Mouse (Mus musculus): ENCODE results near the gene Hspb1. TPM values are rescaled to one million over a fixed set of nuclear protein-coding genes. Genes with fewer than 3 reads are reported as not detected.

Hspb1 gene
- total and polyA plus RNA-seq, 3 experiments, result not detected

GRCm38 (mm10) chr5:135877180-135877579, 10.5 kb upstream of the Hspb1 start:
- TF ChIP-seq CTCF (IDR thresholded peaks at IDR 0.05; ENCODE audit: low read depth, low read length) (peak; percentile 27; the same call in 1 of the 2 replicates), POLR2AphosphoS5 (IDR thresholded peaks at IDR 0.05; ENCODE audit: insufficient replicate concordance, low read depth, low read length) (no peak)
- no peak for DNase-seq (ENCODE audit: low spot score)
- Histone ChIP-seq H3K27me3 (ENCODE audit: insufficient read depth, low read length) (peaks cover 13% of the 10 kb centered on the region), H3K4me3 (ENCODE audit: low read depth, low read length) (no peak overlapping the region), H3K4me1 (ENCODE audit: insufficient read depth, low read depth, low read length) (peaks cover 6% of the 10 kb centered on the region), H3K36me3 (replicated peaks) (no peaks in the 10 kb centered on the region), H3K9me3 (replicated peaks) (no peaks in the 10 kb centered on the region)
- ATAC-seq (ENCODE audit: extremely low read depth, insufficient number of reproducible peaks, low FRiP score, poor library complexity, severe bottlenecking), result no peak

DNA sequence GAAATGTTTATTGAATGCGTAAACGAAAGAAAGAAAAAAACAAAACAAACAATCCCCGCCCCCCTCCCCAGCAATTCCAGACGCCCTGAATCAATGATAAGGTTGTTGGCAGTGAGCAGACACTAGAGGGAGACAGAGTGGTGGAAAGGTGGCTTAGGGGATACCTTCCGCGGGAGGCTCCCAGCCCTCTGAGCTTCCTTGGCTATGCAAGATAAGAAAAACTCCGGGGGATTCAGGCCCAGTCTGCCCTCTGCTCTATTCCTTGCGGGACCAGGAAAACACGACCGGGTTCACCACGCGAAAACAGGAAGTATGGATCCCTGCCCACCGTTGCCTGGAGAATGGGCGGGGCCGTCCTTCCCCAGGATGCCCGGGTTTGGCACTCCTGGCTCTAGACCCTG, 9.9 kb upstream of the Hspb1 start:
- peaks cover 6% of the 10 kb centered on the region for H3K4me1 ChIP-seq (ENCODE audit: insufficient read depth, low read depth, low read length)
- peak; percentile 38 for DNase-seq (ENCODE audit: low spot score)
- peak overlapping the region; percentile 54; the same call in 1 of the 2 replicates for H3K4me3 ChIP-seq (ENCODE audit: low read depth, low read length)
- ATAC-seq (ENCODE audit: extremely low read depth, insufficient number of reproducible peaks, low FRiP score, poor library complexity, severe bottlenecking), result no peak
- TF ChIP-seq POLR2AphosphoS5 (IDR thresholded peaks at IDR 0.05; ENCODE audit: insufficient replicate concordance, low read depth, low read length), result no peak
- TF ChIP-seq GATA1 (IDR thresholded peaks at IDR 0.05; ENCODE audit: borderline replicate concordance, low read length), result no peak
- no peak for TF ChIP-seq GATA2 (IDR thresholded peaks at IDR 0.05; ENCODE audit: borderline replicate concordance, low read depth, low read length)
- TF ChIP-seq CTCF (IDR thresholded peaks at IDR 0.05; ENCODE audit: low read depth, low read length), result no peak
- TF ChIP-seq TAL1 (conservative IDR thresholded peaks at IDR 0.05; ENCODE audit: low read depth, low read length), result no peak
- H3K36me3 ChIP-seq (replicated peaks), result no peaks in the 10 kb centered on the region
- H3K27me3 ChIP-seq (ENCODE audit: insufficient read depth, low read length), result peaks cover 14% of the 10 kb centered on the region
- H3K9me3 ChIP-seq (replicated peaks), result no peaks in the 10 kb centered on the region

DNA sequence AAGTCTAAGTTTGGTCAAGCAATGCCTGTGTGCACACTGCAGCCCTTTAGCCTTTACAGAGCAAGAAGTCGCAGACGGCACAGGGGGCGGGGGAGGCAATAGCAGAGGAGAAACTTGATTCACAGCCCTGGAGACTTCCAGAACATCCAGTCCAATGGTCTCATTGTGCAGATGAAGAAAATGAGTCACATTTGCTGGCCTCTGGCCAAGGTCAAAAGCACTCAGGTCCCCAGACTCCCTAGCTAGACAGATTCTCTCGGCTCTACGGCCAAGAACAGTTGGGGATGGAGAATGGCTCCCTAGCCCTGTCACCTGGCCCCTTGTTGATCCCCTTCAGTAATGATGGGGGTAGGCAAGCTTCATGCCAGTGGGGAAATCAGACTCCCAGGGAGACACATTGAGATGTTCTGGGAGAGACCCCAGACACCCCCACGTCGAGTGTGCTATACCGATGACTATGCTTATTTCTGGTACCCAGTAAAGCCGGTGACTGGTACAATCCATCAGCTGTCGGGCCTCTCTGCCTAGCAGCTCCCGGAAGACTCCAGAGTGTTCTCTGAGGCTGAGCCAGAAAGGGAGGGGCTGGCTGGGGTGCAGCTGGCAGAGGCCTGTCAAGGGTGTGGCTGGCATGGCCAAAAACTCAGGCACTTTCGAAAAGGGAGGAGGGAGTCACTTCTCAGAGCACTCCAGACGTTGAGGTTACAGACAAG, 8.1 kb upstream of the Hspb1 start:
- Histone ChIP-seq H3K4me1 (ENCODE audit: insufficient read depth, low read depth, low read length) (peaks cover 6% of the 10 kb centered on the region), H3K36me3 (replicated peaks) (no peaks in the 10 kb centered on the region), H3K4me3 (ENCODE audit: low read depth, low read length) (no peak overlapping the region), H3K27me3 (ENCODE audit: insufficient read depth, low read length) (peaks cover 15% of the 10 kb centered on the region), H3K9me3 (replicated peaks) (no peaks in the 10 kb centered on the region)
- DNase-seq (ENCODE audit: low spot score), result no peak
- TF ChIP-seq GATA1 (IDR thresholded peaks at IDR 0.05; ENCODE audit: borderline replicate concordance, low read length) (no peak), POLR2AphosphoS5 (IDR thresholded peaks at IDR 0.05; ENCODE audit: insufficient replicate concordance, low read depth, low read length) (no peak), GATA2 (IDR thresholded peaks at IDR 0.05; ENCODE audit: borderline replicate concordance, low read depth, low read length) (no peak), CTCF (IDR thresholded peaks at IDR 0.05; ENCODE audit: low read depth, low read length) (no peak), TAL1 (conservative IDR thresholded peaks at IDR 0.05; ENCODE audit: low read depth, low read length) (no peak)
- no peak; the same call in 1 of the 2 replicates for ATAC-seq (ENCODE audit: extremely low read depth, insufficient number of reproducible peaks, low FRiP score, poor library complexity, severe bottlenecking)

- TF ChIP-seq TAL1 (conservative IDR thresholded peaks at IDR 0.05; ENCODE audit: low read depth, low read length) (no peak), CTCF (IDR thresholded peaks at IDR 0.05; ENCODE audit: low read depth, low read length) (no peak), GATA1 (IDR thresholded peaks at IDR 0.05; ENCODE audit: borderline replicate concordance, low read length) (no peak), POLR2AphosphoS5 (IDR thresholded peaks at IDR 0.05; ENCODE audit: insufficient replicate concordance, low read depth, low read length) (no peak), GATA2 (IDR thresholded peaks at IDR 0.05; ENCODE audit: borderline replicate concordance, low read depth, low read length) (no peak)
- Histone ChIP-seq H3K4me3 (ENCODE audit: low read depth, low read length) (no peak overlapping the region), H3K27me3 (ENCODE audit: insufficient read depth, low read length) (peaks cover 14% of the 10 kb centered on the region; the same call in 1 of the 2 replicates), H3K9me3 (replicated peaks) (no peaks in the 10 kb centered on the region; the same call in 1 of the 2 replicates), H3K36me3 (replicated peaks) (no peaks in the 10 kb centered on the region), H3K4me1 (ENCODE audit: insufficient read depth, low read depth, low read length) (no peaks in the 10 kb centered on the region; the same call in 1 of the 2 replicates)
- DNase-seq (ENCODE audit: low spot score), result no peak
- no peak for ATAC-seq (ENCODE audit: extremely low read depth, insufficient number of reproducible peaks, low FRiP score, poor library complexity, severe bottlenecking)
Measured at GRCm38 (mm10) chr5:135884641-135885040, 3.1 kb upstream of the Hspb1 start.

DNA sequence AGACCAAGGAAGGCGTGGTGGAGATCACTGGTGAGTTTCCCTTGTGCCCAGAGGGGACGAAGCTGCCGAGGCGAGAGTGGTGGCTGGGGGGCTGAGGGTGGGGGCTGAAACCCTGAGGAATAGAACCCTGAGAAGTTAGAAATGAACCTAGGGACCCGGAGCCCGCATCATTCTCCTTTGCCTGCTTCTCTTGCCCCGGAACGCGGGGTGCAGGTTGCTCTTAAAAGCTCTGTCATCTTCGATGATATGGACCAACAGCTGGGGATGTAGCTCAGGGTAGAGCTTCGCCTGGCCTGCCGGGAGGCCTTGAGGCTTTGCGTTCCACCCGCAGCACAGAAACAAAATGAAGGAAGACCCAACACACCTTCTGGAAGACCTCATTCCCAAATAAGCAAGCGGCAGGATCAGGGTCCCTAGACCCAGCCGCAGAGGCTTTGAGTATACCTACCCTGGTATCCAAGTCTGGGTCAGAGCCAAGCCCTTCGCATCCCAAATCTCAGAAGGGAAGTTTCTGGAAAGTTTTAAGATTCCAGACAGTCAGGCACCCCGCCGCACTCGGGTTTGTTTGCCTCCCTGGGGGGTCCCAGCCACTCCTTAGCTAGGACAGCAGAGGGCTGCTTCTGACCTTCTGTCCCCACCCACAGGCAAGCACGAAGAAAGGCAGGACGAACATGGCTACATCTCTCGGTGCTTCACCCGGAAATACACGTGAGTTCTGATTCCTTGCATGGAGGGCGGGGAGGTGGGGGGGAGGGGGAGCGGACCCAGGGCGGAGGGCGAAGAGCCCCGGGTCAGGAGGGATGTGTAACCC, 891 bp downstream of the Hspb1 start:
- DNase-seq (ENCODE audit: low spot score), result no peak

DNA sequence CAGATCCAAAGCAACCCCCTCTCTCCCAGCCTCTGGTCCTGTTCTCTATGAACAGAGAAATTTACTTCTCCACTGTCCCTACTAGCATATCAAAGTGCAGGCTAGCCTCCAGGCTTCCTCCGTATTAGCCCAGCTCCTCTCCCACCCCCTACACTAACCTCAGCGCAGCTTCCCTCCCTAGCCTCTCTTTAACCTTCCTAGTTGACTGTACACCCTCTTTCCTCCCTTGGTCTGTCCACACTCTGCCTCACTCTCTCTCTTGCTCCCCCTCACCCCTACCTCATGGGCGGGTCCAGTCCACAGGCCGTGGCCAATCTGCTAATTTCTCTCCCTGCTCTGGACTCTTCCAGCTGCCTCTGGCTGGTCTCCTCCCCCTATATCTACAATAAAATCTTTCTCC, 2.6 kb downstream of the Hspb1 start:
- ATAC-seq (ENCODE audit: extremely low read depth, insufficient number of reproducible peaks, low FRiP score, poor library complexity, severe bottlenecking) (no peak), DNase-seq (ENCODE audit: low spot score) (no peak)
- H3K9me3 ChIP-seq (replicated peaks), result no peaks in the 10 kb centered on the region; the same call in 1 of the 2 replicates
- H3K36me3 ChIP-seq (replicated peaks), result peaks cover 5% of the 10 kb centered on the region
- peaks cover 7% of the 10 kb centered on the region for H3K27me3 ChIP-seq (ENCODE audit: insufficient read depth, low read length)
- no peak overlapping the region for H3K4me3 ChIP-seq (ENCODE audit: low read depth, low read length)
- H3K4me1 ChIP-seq (ENCODE audit: insufficient read depth, low read depth, low read length), result peaks cover 3% of the 10 kb centered on the region; the same call in 1 of the 2 replicates
- no peak for TF ChIP-seq GATA2 (IDR thresholded peaks at IDR 0.05; ENCODE audit: borderline replicate concordance, low read depth, low read length)
- TF ChIP-seq CTCF (IDR thresholded peaks at IDR 0.05; ENCODE audit: low read depth, low read length), result no peak
- no peak for TF ChIP-seq POLR2AphosphoS5 (IDR thresholded peaks at IDR 0.05; ENCODE audit: insufficient replicate concordance, low read depth, low read length)
- no peak for TF ChIP-seq TAL1 (conservative IDR thresholded peaks at IDR 0.05; ENCODE audit: low read depth, low read length)
- TF ChIP-seq GATA1 (IDR thresholded peaks at IDR 0.05; ENCODE audit: borderline replicate concordance, low read length), result no peak

More for the DNA sequence above, 891 bp downstream of the Hspb1 start:
- ATAC-seq (ENCODE audit: extremely low read depth, insufficient number of reproducible peaks, low FRiP score, poor library complexity, severe bottlenecking), result no peak
- Histone ChIP-seq H3K4me3 (ENCODE audit: low read depth, low read length) (no peak overlapping the region), H3K27me3 (ENCODE audit: insufficient read depth, low read length) (peaks cover 7% of the 10 kb centered on the region), H3K4me1 (ENCODE audit: insufficient read depth, low read depth, low read length) (peaks cover 3% of the 10 kb centered on the region; the same call in 1 of the 2 replicates), H3K9me3 (replicated peaks) (no peaks in the 10 kb centered on the region; the same call in 1 of the 2 replicates), H3K36me3 (replicated peaks) (no peaks in the 10 kb centered on the region)
- TF ChIP-seq GATA1 (IDR thresholded peaks at IDR 0.05; ENCODE audit: borderline replicate concordance, low read length) (no peak), CTCF (IDR thresholded peaks at IDR 0.05; ENCODE audit: low read depth, low read length) (no peak), TAL1 (conservative IDR thresholded peaks at IDR 0.05; ENCODE audit: low read depth, low read length) (no peak), POLR2AphosphoS5 (IDR thresholded peaks at IDR 0.05; ENCODE audit: insufficient replicate concordance, low read depth, low read length) (no peak), GATA2 (IDR thresholded peaks at IDR 0.05; ENCODE audit: borderline replicate concordance, low read depth, low read length) (no peak)

Data from G1E (cell line).